Mouse (Mus musculus) lung, postnatal 36 days (tissue): ENCODE measurements around the gene Alpl.

Experiments
- DNase-seq: peaks from one replicate; pipeline ENCODE4 v3.0.0; 2022; ENCODE audit warnings: mixed read lengths

The Alpl gene

GRCm38 (mm10) chr4:137797038-137797437, 854 bp upstream of the Alpl start:
- DNase-seq = no peak

GRCm38 (mm10) chr4:137794178-137794900, 1.8 kb downstream of the Alpl start:
- no peak for DNase-seq

GRCm38 (mm10) chr4:137793611-137794010, 2.6 kb downstream of the Alpl start:
- no peak for DNase-seq

- DNase-seq = no peak
Observed at GRCm38 (mm10) chr4:137791440-137791839, 4.7 kb downstream of the Alpl start.

GRCm38 (mm10) chr4:137790981-137791380, 5.2 kb downstream of the Alpl start:
- no peak for DNase-seq

- DNase-seq = peak; percentile 43
Observed at GRCm38 (mm10) chr4:137788511-137789049, 7.6 kb downstream of the Alpl start.

GRCm38 (mm10) chr4:137787589-137788289, 8.4 kb downstream of the Alpl start:
- DNase-seq = no peak

GRCm38 (mm10) chr4:137786488-137786887, 9.7 kb downstream of the Alpl start:
- peak; percentile 63 for DNase-seq

- no peak for DNase-seq
Observed at GRCm38 (mm10) chr4:137785270-137785669, 10.9 kb downstream of the Alpl start.

- no peak for DNase-seq
Observed at GRCm38 (mm10) chr4:137784741-137785140, 11.4 kb downstream of the Alpl start.

GRCm38 (mm10) chr4:137783541-137784191, 12.5 kb downstream of the Alpl start:
- peak; percentile 71 for DNase-seq

- DNase-seq = no peak
Observed at GRCm38 (mm10) chr4:137781949-137782348, 14.2 kb downstream of the Alpl start.

- DNase-seq = no peak
Observed at GRCm38 (mm10) chr4:137780986-137781385, 15.2 kb downstream of the Alpl start.

GRCm38 (mm10) chr4:137778397-137779184, 17.6 kb downstream of the Alpl start:
- no peak for DNase-seq

- no peak for DNase-seq
Observed at GRCm38 (mm10) chr4:137777866-137778265, 18.3 kb downstream of the Alpl start.

- DNase-seq = no peak
Observed at GRCm38 (mm10) chr4:137774505-137774904, 21.7 kb downstream of the Alpl start.

GRCm38 (mm10) chr4:137774013-137774412, 22.2 kb downstream of the Alpl start:
- DNase-seq = no peak

- DNase-seq = no peak
Observed at GRCm38 (mm10) chr4:137773369-137773899, 22.8 kb downstream of the Alpl start.

- peak; percentile 32 for DNase-seq
Observed at GRCm38 (mm10) chr4:137772438-137773056, 23.6 kb downstream of the Alpl start.

GRCm38 (mm10) chr4:137771749-137772148, 24.4 kb downstream of the Alpl start:
- no peak for DNase-seq

GRCm38 (mm10) chr4:137770901-137771612, 25.1 kb downstream of the Alpl start:
- DNase-seq = peak; percentile 62
